Mouse (Mus musculus) left cerebral cortex, postnatal 25 days (tissue): ENCODE measurements at regions not wholly inside any gene's neighbourhood (a gene's known extent, or its start where the extent isn't known, plus 50 kb on each side); places are given as distances from the start of the nearest gene placed in this dataset.

ENCODE experiments used
- DNase-seq, 2 experiments: peaks; one replicate each; pipeline ENCODE4 v3.0.0; 2022; ENCODE audit warnings: low spot score in 2 of 2, mixed read lengths in 1 of 2
- intact Hi-C: fragments of 180-260 bp; cut with DNase I; formaldehyde crosslinking; loops from one replicate; pipeline ENCODE4 v1.15.1; 2025

DNA sequence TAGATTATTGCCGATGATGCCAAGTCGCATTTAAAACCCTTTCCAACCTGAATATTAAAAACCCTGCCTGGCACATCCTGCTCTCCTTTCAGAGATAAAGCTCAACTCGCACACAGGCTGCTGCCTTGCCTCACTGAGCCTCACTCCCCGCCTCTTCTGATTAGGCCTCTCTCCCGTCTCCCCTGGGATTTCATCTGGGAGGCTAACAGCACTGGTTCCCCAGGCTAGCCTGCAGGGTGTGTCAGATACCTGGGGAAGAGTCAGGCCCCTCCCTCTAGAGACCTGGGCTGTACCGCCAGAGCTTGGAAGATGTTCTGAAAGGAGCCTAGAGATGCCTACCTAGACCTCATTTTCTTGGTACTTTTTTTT, 462.7 kb upstream of the Kif2a start:
- DNase-seq: no peak
- intact Hi-C loops: no loop called here

DNA sequence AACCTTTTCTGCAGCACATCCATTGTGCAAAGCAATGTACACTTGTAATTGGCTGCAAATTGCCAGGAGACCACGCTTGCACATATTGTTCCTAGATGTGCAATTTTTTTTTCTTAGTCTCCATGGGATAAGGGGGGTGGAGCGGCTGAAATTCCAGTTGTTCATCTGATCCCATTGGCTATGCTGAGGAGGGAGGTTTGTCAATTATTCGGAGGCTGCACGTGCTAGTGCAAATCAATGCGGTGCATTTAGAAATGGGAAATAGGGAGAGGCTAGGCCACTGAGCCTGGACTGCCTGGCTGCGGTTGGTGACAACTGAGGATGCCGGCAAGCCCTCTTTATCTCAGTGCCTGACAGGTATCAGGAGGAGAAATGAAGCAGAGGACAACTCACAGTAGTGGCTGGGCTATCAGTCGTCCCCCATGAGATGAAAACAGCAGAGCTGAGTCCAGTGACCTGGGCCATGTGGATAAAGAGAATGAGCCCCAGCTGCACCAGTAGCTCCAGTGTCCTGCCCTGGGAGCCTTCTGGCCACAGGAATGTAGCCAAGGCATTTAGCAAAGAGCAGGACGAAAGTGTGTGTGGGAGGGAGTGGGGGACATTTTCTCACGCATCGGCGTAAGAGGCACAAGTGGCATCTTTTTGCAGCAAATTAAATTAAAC, 462.2 kb upstream of the Kif2a start:
- no peak for DNase-seq
- intact Hi-C loops: no loop called here

DNA sequence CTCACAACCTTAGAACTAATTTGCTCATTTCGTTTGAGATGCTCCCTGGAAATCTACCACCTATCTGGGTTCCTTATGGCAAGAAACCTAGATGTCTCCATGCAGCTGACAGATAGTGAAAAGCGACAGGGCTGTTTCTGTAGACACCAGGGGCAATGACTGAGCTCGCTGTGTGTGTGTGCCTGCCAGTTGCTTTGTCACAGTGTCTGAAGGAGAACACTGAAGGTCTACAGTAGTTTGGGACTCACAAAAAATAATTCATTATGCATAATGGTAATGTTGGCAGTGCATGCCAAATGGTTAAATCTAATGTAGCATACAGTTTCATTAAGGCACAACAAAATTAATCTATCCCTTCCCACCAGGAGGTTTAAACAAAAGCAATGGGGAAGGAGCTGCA, 453.2 kb upstream of the Kif2a start:
- DNase-seq: no peak
- intact Hi-C loops: no loop called here

DNA sequence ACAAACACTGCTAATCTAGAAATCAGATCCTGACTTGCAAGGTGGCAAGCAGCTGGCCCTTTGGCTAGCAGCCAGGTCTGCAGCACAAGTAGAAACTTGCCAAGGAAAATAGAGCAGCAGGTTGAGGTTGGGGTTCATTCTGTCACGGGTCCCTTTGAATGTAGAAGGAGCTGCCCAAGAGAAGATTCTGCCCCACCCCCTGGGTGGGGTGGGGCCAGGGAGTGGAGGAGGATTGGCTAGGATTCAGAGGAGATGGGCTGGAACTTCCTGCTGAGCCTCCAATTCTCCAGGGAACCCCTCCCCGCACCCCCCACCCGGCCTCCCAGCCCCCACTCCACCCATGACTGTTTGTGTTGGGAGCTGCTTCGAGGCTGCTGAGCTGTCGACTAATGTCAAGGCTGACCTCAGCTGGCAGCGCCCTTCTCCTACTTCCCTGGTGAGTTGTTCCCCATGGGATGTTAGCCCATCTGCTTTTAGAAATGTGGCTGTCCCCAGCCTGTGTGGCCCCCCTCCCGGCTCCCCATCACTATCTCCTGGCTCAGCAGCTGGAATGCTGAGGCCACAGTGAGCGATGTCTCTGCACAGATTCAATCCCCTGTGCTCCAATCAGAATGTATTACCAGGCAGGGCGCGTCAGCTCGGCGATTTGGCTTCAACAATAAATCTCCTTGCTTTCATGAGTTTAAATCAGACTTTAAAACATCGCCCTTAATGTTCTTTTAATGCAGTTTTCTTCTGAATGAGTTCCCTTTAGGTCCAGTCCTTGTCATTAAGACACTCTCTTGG, 447.8 kb upstream of the Kif2a start:
- no peak for DNase-seq
- intact Hi-C loops: no loop called here

DNA sequence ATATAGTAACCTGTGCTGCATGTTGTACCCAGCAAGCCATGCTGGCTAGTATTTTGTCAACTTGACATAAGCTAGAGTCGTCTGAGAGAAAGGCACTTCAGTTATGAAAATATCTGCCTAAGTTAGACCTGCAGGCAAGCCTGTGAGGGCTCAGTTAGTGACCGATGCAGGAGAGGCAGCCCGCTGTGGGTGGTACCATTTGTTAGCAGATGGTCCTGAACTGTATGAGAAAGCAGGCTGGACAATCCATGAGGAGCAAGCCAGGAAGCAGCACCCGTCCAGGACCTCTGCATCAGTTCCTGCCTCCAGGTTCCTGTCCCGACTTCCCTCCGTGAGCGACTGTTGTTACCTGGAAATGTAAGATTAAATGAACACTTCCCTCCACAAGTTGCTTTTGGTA, 440.9 kb upstream of the Kif2a start:
- intact Hi-C loops: loop anchor here (5.0 kb wide), 3 partner anchors 425 to 690 kb away; partner anchors contain the start of gene Smim15
- no peak for DNase-seq

DNA sequence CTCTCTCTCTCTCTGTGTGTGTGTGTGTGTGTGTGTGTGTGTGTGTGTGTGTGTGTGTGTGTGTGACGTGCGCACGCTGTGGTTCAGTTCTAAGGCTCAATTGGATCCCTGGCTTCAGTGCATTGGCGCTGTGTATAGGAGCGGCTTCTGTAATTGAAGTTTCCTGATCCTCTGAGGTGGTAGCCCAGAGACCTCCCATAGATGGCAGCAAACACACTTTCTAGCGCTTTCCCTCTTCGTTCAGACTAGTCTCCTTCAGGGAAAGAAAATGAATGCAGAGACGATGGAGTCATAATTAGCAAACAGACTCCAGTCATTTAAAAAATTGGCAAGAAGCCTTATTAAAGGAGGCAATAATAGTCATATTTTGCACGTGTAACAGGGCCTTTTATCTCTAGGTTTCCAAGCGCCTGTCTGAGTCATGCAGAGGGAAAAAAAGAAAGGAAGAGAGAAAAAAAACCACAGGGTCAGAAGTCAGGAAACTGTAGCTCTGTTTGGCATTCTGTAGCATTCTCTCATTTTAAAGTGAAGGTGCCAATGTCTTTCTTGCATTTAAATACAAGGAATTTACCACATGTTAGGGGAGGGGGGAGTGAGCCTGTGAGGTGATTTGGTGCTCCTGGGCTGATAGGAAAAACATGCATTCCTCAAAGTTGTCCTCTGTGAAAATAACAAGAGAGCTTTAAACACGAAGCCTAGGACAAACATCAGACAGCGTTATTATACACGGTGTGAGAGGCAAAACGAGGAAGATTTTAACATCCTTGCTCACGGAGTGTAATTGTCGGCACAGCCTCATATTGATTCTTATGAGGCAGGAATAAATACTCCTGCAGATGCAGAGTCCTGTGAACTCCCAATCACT, 439.4 kb upstream of the Kif2a start:
- intact Hi-C loops: loop anchor here (5.0 kb wide), 3 partner anchors 426 to 691 kb away; partner anchors contain the start of gene Smim15
- DNase-seq: peak; percentile 62 to 88

DNA sequence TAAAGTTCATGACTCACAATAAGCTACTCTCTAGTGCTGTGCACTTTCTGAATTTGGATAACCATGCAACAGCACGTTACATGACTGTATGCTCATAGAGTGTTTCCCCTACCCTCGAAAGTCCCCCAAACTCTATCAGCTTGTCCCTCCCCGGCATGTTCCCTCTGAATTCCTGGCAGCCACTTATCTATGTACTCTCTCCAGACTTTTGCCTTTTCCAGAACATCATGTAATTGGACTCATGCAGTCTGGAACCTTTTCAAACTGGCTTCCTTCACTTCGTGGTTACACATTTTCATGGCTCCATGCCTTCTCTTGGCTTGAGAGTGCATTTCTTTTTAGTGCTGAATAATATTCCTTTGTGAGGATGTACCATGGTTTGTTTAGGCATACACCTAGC, 436.8 kb upstream of the Kif2a start:
- no peak for DNase-seq
- intact Hi-C loops: loop anchor here (5.0 kb wide), 1 partner anchor 131 kb away; no protein-coding TSS in a partner anchor

DNA sequence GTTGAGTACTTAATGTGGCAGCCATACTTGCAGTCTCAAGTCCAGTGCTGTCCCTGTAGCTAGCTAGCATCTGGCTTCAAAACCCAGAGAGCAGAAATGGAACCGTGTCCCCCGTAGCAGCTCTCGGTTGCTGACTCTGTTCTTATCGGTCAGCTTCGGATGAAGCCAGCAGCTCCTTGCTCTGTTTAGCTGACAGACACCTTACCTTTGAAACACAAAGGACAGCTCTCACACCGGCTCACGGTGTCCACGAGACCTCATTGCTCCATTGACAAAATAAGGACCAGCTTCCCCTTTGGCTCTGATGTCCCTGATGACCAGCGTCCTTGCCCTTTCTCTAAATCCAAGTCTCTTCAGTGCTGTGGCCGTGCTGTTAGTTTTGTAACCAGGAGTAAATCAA, 435.3 kb upstream of the Kif2a start:
- intact Hi-C loops: loop anchor here (5.0 kb wide), 1 partner anchor 130 kb away; no protein-coding TSS in a partner anchor
- no peak for DNase-seq

DNA sequence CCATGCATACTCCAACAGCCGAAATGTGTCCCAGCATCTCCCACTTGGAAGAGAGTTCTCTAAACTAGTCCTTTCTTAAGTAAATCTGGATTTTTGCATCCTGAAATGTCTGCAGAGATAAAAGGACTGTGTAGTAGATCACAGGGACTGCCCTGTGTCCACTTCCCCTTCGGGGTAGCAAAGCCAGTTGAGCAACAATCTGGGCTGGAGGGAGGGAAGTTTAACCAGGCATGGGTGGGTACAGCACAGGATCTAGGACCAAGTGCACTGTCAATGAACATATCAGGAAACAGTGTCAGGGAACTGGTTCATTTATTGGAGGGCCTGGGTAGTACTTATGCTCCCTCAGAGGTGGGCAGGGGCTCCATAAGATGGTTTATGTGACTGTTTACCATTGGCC, 434.5 kb upstream of the Kif2a start:
- no peak for DNase-seq
- intact Hi-C loops: loop anchor here (5.0 kb wide), 1 partner anchor 129 kb away; no protein-coding TSS in a partner anchor

DNA sequence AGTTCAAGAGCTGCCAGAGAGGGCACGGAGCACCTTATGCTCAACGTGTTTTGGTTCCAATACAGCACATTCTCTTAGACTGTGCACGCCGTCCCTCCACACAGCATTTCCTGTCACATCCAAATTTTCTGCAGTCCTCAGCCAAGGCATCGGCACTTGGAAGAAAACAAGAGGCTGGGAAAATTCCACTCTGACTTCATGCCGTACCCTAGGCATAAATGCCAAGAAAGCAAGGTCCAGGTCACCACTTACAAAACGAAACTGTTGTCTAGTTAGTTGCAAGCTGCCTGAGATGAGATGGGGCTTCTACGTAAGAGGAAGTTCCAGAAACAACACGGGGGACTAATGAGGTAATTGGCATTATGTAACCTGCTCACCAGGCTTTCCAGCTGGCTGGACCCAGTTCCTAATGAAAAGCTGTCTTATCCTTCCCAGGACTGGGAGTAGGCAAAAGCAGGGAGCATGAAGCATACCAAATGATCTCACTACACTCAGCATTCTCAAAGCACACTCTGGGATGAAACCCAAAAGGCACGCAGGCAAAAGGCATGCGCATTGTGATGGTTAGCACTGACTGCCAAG, 427.8 kb upstream of the Kif2a start:
- peak; percentile 58 to 84 for DNase-seq
- intact Hi-C loops: no loop called here

DNA sequence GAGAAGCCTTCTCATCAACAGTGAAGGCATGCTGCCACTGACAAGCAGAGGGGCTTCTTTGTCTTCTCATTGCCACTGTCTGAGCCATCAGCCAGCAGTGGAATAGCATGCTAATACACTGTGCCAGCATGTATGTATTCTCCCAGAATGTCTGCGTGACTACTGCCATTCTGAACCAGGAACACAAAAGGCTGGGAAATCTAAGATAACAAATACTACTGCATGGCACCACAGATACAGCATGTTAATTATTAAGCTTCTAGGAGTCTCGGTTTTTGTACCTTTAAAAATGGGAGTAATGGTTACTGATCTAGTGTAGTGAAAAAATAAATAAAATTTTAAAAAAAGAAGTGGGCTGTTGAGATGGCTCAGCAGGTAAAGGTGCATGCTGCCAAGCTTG, 425.9 kb upstream of the Kif2a start:
- no peak for DNase-seq
- intact Hi-C loops: no loop called here

DNA sequence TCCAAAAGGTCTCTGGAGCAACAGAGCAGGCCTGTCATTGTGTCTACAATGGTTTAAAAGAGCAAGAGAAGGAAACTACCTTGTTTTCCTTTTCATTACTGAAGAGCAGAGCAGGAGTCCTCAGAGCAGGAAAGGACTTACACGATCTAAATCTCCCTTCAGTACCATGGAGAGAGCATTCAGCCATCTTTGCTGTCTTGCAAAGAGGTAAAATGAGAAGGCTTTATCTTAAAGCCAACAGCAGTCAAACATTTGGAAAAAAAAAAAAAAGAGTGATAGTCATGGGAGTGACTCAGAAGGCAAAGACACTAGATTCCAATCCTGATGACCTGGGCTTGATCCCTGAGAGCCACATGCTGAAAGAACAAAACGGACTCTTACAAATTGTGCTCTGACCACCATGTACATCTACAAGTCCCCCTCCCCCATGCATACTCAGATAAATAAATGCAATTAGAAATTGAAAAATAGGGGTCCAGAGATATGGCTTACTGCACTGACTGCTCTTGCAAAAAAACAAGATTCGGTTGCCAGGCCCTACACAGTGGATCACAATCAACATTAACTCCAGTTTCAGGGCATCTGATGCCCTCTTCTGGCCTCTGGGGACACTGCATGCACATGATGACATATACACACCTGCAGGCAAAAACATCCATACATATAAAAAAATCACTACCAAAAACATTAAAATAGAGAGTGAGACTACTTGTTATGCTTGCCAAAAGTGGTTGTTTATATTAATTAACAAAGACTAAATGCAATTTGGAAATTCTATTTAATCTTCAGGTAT, 397.6 kb upstream of the Kif2a start:
- intact Hi-C loops: no loop called here
- DNase-seq: no peak

DNA sequence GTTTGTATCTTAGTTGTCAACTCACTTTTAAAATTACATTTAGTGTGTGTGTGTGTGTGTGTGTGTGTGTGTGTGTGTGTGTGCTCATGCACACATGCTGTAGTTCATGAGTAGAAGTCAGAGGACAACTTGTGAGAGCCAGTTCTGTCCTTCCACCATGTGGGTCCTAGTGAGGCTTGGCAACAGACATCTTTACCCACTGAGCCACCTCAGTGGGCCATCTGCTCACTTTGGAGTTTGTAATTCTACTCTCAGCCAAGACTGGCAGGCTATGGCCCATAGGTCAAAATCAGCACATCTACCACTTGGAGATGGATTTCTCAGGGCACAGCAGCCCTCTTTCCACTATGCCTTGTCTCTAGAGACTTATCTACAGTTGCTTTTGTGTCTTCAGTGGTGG, 388.3 kb upstream of the Kif2a start:
- intact Hi-C loops: no loop called here
- no peak for DNase-seq

DNA sequence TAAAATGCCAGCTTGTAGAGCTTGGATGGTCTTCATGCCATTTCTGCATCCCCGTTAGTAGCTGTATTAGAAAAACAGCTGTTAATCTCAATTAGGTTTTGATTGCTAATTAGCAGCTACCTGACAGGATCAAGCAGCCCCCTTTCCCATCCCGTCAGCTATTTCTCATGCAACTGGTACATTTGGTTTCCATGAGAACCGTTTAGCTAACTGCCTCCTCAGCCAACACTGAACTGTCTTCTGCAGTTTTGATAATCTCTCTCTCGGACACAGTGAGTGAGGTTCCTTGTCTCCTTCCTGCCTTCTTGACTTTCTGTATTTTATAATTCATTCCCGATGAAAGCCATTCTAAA, 385.7 kb upstream of the Kif2a start:
- DNase-seq: peak; percentile 21 to 27
- intact Hi-C loops: no loop called here

DNA sequence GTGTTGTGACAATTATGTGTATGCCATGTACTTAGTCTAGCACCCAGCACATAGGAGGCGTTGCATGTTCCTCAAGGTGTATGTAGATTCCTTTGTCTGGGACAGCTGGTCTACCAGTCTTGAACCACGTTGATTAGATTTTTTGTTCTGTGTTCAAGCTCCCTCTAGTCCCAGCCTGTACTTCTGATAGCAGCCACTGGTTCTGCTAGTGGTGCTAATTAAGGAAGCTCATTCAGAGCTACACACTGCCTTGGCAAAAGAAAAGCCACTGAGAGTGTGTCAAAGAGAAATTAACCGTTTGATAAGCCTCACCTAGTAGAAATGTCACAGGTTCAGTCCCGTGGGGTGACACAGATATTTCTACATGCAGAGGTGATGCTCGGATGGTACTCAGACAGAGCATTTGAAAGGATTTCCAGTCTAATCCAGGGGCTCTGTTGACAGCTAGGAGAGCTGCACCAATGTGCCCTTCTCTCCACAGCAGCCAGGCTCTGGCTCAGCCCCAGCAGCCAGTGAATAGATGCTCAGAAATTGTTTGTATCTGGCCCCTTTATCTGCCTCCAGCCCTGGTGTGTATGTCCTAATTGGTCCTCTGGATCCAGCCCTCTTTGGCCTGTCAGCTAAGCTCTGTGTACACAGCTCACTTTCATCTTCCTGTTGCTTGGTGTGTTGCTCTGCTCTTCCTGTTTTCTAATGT, 385.2 kb upstream of the Kif2a start:
- intact Hi-C loops: no loop called here
- peak; percentile 44 to 64 for DNase-seq

DNA sequence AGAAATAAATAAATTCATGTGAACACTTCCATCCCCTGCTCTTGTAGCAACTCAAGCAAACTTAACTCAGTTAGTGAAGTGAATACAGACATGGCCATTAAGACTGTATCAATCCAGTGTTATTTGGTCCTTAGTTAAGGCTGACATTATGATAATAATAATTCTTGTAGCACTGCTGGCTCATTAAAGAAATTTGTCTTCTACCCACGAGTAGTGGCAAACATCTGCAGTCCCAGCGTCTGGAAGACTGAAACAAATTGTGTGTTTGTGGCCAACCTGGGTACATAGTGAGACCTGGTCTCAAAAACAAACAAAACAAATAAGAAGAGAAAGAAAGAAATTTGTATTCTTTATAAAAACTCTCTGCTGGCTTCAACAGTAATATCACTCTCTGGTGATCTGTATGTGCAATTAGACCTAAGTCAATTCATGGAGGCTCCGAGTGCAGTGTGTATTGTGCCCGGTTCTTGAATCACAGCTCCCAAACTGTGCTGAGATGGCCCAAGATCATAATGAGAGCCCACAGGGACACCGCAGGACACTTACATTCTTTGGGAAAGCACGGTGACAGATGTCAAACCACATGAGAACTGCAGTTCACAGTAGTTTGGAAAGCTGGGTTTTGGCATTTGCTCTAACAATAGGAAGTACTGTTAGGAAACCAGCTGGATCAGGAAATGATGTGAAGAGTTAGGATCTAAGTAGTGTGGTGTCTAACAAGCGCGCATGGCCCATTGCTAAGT, 376.9 kb upstream of the Kif2a start:
- intact Hi-C loops: no loop called here
- DNase-seq: no peak

DNA sequence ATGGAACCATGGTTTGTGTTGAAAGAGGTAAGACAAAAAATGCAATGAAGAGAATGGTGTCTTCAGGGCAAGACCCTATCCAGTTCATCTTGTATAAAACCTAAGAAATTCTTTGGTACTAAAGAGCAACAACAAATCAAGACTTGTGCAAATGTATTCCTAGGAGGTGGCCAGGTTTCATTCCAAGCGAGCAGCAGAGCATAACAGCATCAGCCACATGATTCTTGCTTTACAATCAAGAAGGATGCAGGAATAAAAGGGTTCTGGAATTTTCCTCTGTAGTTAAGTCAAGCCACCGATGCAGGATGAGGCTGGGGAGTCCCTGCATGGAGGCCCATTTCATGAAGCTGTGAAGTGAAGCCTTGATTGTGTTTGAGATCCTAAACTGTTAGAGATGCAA, 374.1 kb upstream of the Kif2a start:
- intact Hi-C loops: no loop called here
- no peak for DNase-seq

DNA sequence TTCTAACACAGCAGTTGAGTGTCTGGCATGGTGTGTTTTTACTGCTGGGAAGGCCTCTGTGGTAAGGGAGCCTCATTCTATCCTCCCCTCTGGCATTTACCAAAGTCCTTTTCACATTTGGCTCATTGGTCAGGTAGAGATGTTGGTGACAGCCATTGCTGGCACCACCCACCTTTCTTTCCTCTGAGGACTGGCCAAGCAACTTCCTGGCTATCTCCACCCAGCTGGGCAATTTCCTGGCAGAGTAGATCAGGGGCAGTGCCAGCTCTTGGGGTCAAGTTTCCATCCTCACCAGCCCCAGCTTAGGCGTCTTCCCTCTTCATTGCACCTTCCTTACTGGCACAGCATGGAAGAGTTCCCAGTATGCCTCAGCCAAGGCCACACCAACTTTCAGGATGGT, 372.5 kb upstream of the Kif2a start:
- DNase-seq: no peak
- intact Hi-C loops: no loop called here
